Mouse (Mus musculus) CH12.LX (cell line): ENCODE measurements around the gene Olfr61. TPM values are rescaled to one million over a fixed set of nuclear protein-coding genes. Genes with fewer than 3 reads are reported as not detected.

Experiments used
- DNase-seq: peaks from one replicate; pipeline ENCODE4 v3.0.0-alpha.2; 2013; ENCODE audit errors: extremely low read depth
- H3K27ac ChIP-seq: 2 replicates; pipeline ENCODE4 v1.5.1; 2012; ENCODE audit warnings: low read depth, mild to moderate bottlenecking, control low read depth, moderate library complexity; ENCODE audit not compliant: insufficient read depth
- H3K27me3 ChIP-seq: replicated peaks from 2 replicates; pipeline ENCODE3; 2012; ENCODE audit warnings: inconsistent platforms
- H3K36me3 ChIP-seq, 2 experiments: replicated peaks in 1 of 2; 2 replicates each; pipeline versions ENCODE3 to v1.6.1; 2012; ENCODE audit warnings: inconsistent platforms in 1 of 2, low read length in 1 of 2, mild to moderate bottlenecking in 1 of 2, mixed read lengths in 1 of 2, moderate library complexity in 1 of 2; ENCODE audit not compliant: control insufficient read depth in 1 of 2, insufficient read depth in 1 of 2
- H3K4me1 ChIP-seq, 2 experiments: 2 replicates each; pipeline ENCODE4 v1.6.1; 2012; ENCODE audit warnings: inconsistent platforms in 1 of 2, moderate library complexity in 1 of 2; ENCODE audit not compliant: insufficient read depth in 2 of 2, control insufficient read depth in 1 of 2
- H3K4me2 ChIP-seq: 2 replicates; pipeline ENCODE4 v1.6.1; 2012; ENCODE audit warnings: low read depth, mild to moderate bottlenecking, control low read depth; ENCODE audit not compliant: poor library complexity, insufficient read depth, severe bottlenecking
- H3K4me3 ChIP-seq, 3 experiments: fragments of 150-350 bp in 1 of 3; sonication (generic) in 1 of 3; replicated peaks in 1 of 3; 2 replicates each; pipeline versions ENCODE3 to v1.5.1; 2011 to 2012; ENCODE audit warnings: low read depth in 2 of 3, low read length in 2 of 3, mild to moderate bottlenecking in 2 of 3, moderate library complexity in 2 of 3, control low read depth in 1 of 3, improper control_type of control experiment in 1 of 3, inconsistent platforms in 1 of 3, mixed read lengths in 1 of 3; ENCODE audit not compliant: poor library complexity in 1 of 3
- H3K79me2 ChIP-seq: replicated peaks from 2 replicates; pipeline ENCODE4 v1.6.1; 2012; ENCODE audit warnings: mild to moderate bottlenecking, moderate library complexity; ENCODE audit not compliant: control insufficient read depth, poor library complexity, insufficient read depth, severe bottlenecking; ENCODE audit errors: extremely low read depth
- H3K9ac ChIP-seq: 2 replicates; pipeline ENCODE4 v1.6.1; 2012; ENCODE audit warnings: low read depth, mild to moderate bottlenecking, control low read depth, moderate library complexity; ENCODE audit not compliant: insufficient read depth
- H3K9me3 ChIP-seq: replicated peaks from 2 replicates; pipeline ENCODE3; 2012; ENCODE audit warnings: low read length, inconsistent platforms, mixed read lengths
- IRF4 ChIP-seq: IDR thresholded peaks from 2 replicates; pipeline ENCODE4 v1.6.1; 2014; ENCODE audit warnings: low read depth, mild to moderate bottlenecking, inconsistent platforms, low read length, improper control_type of control experiment
- KAT2A ChIP-seq: IDR thresholded peaks from 2 replicates; pipeline ENCODE4 v1.6.1; 2012; ENCODE audit warnings: low read length, improper control_type of control experiment, inconsistent platforms; ENCODE audit not compliant: insufficient replicate concordance
- SMC3 ChIP-seq: IDR thresholded peaks from 2 replicates; pipeline ENCODE4 v1.6.1; 2011; ENCODE audit warnings: low read depth, low read length, improper control_type of control experiment
- UBTF ChIP-seq: IDR thresholded peaks from 2 replicates; pipeline ENCODE4 v1.6.1; 2012; ENCODE audit warnings: low read depth, mild to moderate bottlenecking, inconsistent platforms, low read length, improper control_type of control experiment, moderate library complexity
- dilution Hi-C: fragments of 300-500 bp; cut with MboI; formaldehyde crosslinking; loops from 2 replicates; pipeline ENCODE4 v1.14.3; 2020; ENCODE audit warnings: low sequenced_read_pairs; ENCODE audit not compliant: extremely low pct_unique_long_range_greater_than_20kb, extremely low pct_ligation_motif_present
- in situ Hi-C: fragments of 300-500 bp; cut with MboI; formaldehyde crosslinking; loops from 3 replicates; pipeline ENCODE4 v1.14.3; 2019; ENCODE audit warnings: low sequenced_read_pairs, low pct_ligation_motif_present, low pct_unique_long_range_greater_than_20kb, mixed read lengths
- polyA plus RNA-seq: library from polyadenylated mRNA; unstranded; fragments of >175 nt; gene quantifications from 2 replicates; pipeline ENCODE4 v1.2.1, GENCODE M21; 2012; ENCODE audit warnings: low read depth; ENCODE audit not compliant: insufficient read length
- total RNA-seq, 2 experiments: library from RNA; depleted of rRNA; stranded (reverse); fragments of 300-350 nt in 1 of 2; fragments of >200 nt in 1 of 2; gene quantifications; 2 replicates each; pipeline ENCODE4 v1.2.3; 2012 to 2014

Gene Olfr61
- total and polyA plus RNA-seq, 3 experiments: not detected

- peaks cover 30% of the 10 kb centered on the region for H3K27me3 ChIP-seq
- H3K9ac ChIP-seq: no peak within 1 kb of the TSS
- peaks cover 3% of the 10 kb centered on the region for H3K9me3 ChIP-seq
- no peaks in the 10 kb centered on the region for H3K79me2 ChIP-seq
- no peak for TF ChIP-seq KAT2A
- TF ChIP-seq SMC3: no peak
- TF ChIP-seq IRF4: no peak
- no peak for TF ChIP-seq UBTF
- TF ChIP-seq, all 38 proteins: peak for 0
- in situ Hi-C loops: no loop called here
- Histone ChIP-seq H3K4me2 (no peak within 1 kb of the TSS), H3K36me3 (no peaks in the 10 kb centered on the region), H3K4me1 (no peaks in the 10 kb centered on the region), H3K27ac (no peak within 1 kb of the TSS), H3K4me3 (no peak within 1 kb of the TSS)
- DNase-seq: no peak
- dilution Hi-C loops: no loop called here
These were observed 52.9 kb downstream of the Olfr61 start, which contains the start of gene Olfr45 for GRCm38 (mm10) chr7:140681651-140682050. Olfr45 (plus strand) TSS chr7:140681951.

Other genes starting within 250 kb of the Olfr61 start
- gene Olfr531, start 226.1 kb upstream of the Olfr61 start, total RNA-seq (2012; rRNA removed): not detected in 2 replicates
- not detected in 2 replicates for gene Olfr531, start 226.1 kb upstream of the Olfr61 start, total RNA-seq (2014; rRNA removed)
- gene Olfr531, start 226.1 kb upstream of the Olfr61 start, polyA plus RNA-seq: not detected in 2 replicates
- not detected in 2 replicates for gene Olfr532, start 207.3 kb upstream of the Olfr61 start, total RNA-seq (2012; rRNA removed)
- not detected in 2 replicates for gene Olfr532, start 207.3 kb upstream of the Olfr61 start, total RNA-seq (2014; rRNA removed)
- gene Olfr532, start 207.3 kb upstream of the Olfr61 start, polyA plus RNA-seq: not detected in 2 replicates
- not detected in 2 replicates for gene Olfr533, start 165.6 kb upstream of the Olfr61 start, total RNA-seq (2012; rRNA removed)
- gene Olfr533, start 165.6 kb upstream of the Olfr61 start, total RNA-seq (2014; rRNA removed): not detected in 2 replicates
- not detected in 2 replicates for gene Olfr533, start 165.6 kb upstream of the Olfr61 start, polyA plus RNA-seq
- gene Olfr535, start 144.8 kb upstream of the Olfr61 start, total RNA-seq (2012; rRNA removed): not detected in 2 replicates
- gene Olfr535, start 144.8 kb upstream of the Olfr61 start, total RNA-seq (2014; rRNA removed): not detected in 2 replicates
- not detected in 2 replicates for gene Olfr535, start 144.8 kb upstream of the Olfr61 start, polyA plus RNA-seq
- gene Olfr536, start 121.6 kb upstream of the Olfr61 start, total RNA-seq (2012; rRNA removed): not detected in 2 replicates
- not detected in 2 replicates for gene Olfr536, start 121.6 kb upstream of the Olfr61 start, total RNA-seq (2014; rRNA removed)
- gene Olfr536, start 121.6 kb upstream of the Olfr61 start, polyA plus RNA-seq: not detected in 2 replicates
- gene Olfr538, start 61.1 kb upstream of the Olfr61 start, total RNA-seq (2012; rRNA removed): not detected in 2 replicates
- not detected in 2 replicates for gene Olfr538, start 61.1 kb upstream of the Olfr61 start, total RNA-seq (2014; rRNA removed)
- not detected in 2 replicates for gene Olfr538, start 61.1 kb upstream of the Olfr61 start, polyA plus RNA-seq
- not detected in 2 replicates for gene Olfr46, start 27.7 kb upstream of the Olfr61 start, total RNA-seq (2012; rRNA removed)
- gene Olfr46, start 27.7 kb upstream of the Olfr61 start, total RNA-seq (2014; rRNA removed): not detected in 2 replicates
- not detected in 2 replicates for gene Olfr46, start 27.7 kb upstream of the Olfr61 start, polyA plus RNA-seq
- not detected in 2 replicates for gene Olfr53, start 17.5 kb downstream of the Olfr61 start, total RNA-seq (2012; rRNA removed)
- not detected in 2 replicates for gene Olfr53, start 17.5 kb downstream of the Olfr61 start, total RNA-seq (2014; rRNA removed)
- gene Olfr53, start 17.5 kb downstream of the Olfr61 start, polyA plus RNA-seq: not detected in 2 replicates
- gene Olfr539, start 31.0 kb downstream of the Olfr61 start, total RNA-seq (2012; rRNA removed): not detected in 2 replicates
- not detected in 2 replicates for gene Olfr539, start 31.0 kb downstream of the Olfr61 start, total RNA-seq (2014; rRNA removed)
- gene Olfr539, start 31.0 kb downstream of the Olfr61 start, polyA plus RNA-seq: not detected in 2 replicates
- gene Olfr45, start 53.0 kb downstream of the Olfr61 start, total RNA-seq (2012; rRNA removed): not detected in 2 replicates
- gene Olfr45, start 53.0 kb downstream of the Olfr61 start, total RNA-seq (2014; rRNA removed): not detected in 2 replicates
- not detected in 2 replicates for gene Olfr45, start 53.0 kb downstream of the Olfr61 start, polyA plus RNA-seq
- gene Olfr541, start 68.3 kb downstream of the Olfr61 start, total RNA-seq (2012; rRNA removed): not detected in 2 replicates
- not detected in 2 replicates for gene Olfr541, start 68.3 kb downstream of the Olfr61 start, total RNA-seq (2014; rRNA removed)
- gene Olfr541, start 68.3 kb downstream of the Olfr61 start, polyA plus RNA-seq: not detected in 2 replicates
- not detected in 2 replicates for gene Cyp2e1, start 134.8 kb downstream of the Olfr61 start, total RNA-seq (2012; rRNA removed)
- gene Cyp2e1, start 134.8 kb downstream of the Olfr61 start, total RNA-seq (2014; rRNA removed): not detected in 2 replicates
- gene Cyp2e1, start 134.8 kb downstream of the Olfr61 start, polyA plus RNA-seq: not detected in 2 replicates
- gene Syce1, start 158.9 kb downstream of the Olfr61 start, total RNA-seq (2012; rRNA removed): not detected in 2 replicates
- not detected in 2 replicates for gene Syce1, start 158.9 kb downstream of the Olfr61 start, total RNA-seq (2014; rRNA removed)
- gene Syce1, start 158.9 kb downstream of the Olfr61 start, polyA plus RNA-seq: not detected in 2 replicates
- 0.29 and 0.34 TPM in 2 replicates for gene Zfp941, start 193.2 kb downstream of the Olfr61 start, total RNA-seq (2012; rRNA removed)
- gene Zfp941, start 193.2 kb downstream of the Olfr61 start, total RNA-seq (2014; rRNA removed): not detected in 2 replicates
- gene Zfp941, start 193.2 kb downstream of the Olfr61 start, polyA plus RNA-seq: not detected in 2 replicates
- gene Urah, start 206.0 kb downstream of the Olfr61 start, total RNA-seq (2012; rRNA removed): not detected in 2 replicates
- gene Urah, start 206.0 kb downstream of the Olfr61 start, total RNA-seq (2014; rRNA removed): not detected in 2 replicates
- gene Urah, start 206.0 kb downstream of the Olfr61 start, polyA plus RNA-seq: not detected in 2 replicates
- not detected in 2 replicates for gene Scgb1c1, start 216.6 kb downstream of the Olfr61 start, total RNA-seq (2012; rRNA removed)
- gene Scgb1c1, start 216.6 kb downstream of the Olfr61 start, total RNA-seq (2014; rRNA removed): not detected in 2 replicates
- gene Scgb1c1, start 216.6 kb downstream of the Olfr61 start, polyA plus RNA-seq: not detected in 2 replicates
- gene Odf3, start 218.8 kb downstream of the Olfr61 start, total RNA-seq (2012; rRNA removed): not detected in 2 replicates
- gene Odf3, start 218.8 kb downstream of the Olfr61 start, total RNA-seq (2014; rRNA removed): not detected in 2 replicates
- gene Odf3, start 218.8 kb downstream of the Olfr61 start, polyA plus RNA-seq: not detected in 2 replicates
- not detected in 2 replicates for gene Gm45785, start 227.4 kb downstream of the Olfr61 start, total RNA-seq (2012; rRNA removed)
- gene Gm45785, start 227.4 kb downstream of the Olfr61 start, total RNA-seq (2014; rRNA removed): not detected in 2 replicates
- not detected in 2 replicates for gene Gm45785, start 227.4 kb downstream of the Olfr61 start, polyA plus RNA-seq
- gene Ric8a, start 228.0 kb downstream of the Olfr61 start, total RNA-seq (2012; rRNA removed): 66.5 and 80.9 TPM in 2 replicates
- 53.2 and 54.2 TPM in 2 replicates for gene Ric8a, start 228.0 kb downstream of the Olfr61 start, total RNA-seq (2014; rRNA removed)
- gene Ric8a, start 228.0 kb downstream of the Olfr61 start, polyA plus RNA-seq: 56.4 and 61.9 TPM in 2 replicates
- 13.8 and 16.7 TPM in 2 replicates for gene Bet1l, start 228.6 kb downstream of the Olfr61 start, total RNA-seq (2012; rRNA removed)
- 11.6 and 13.1 TPM in 2 replicates for gene Bet1l, start 228.6 kb downstream of the Olfr61 start, total RNA-seq (2014; rRNA removed)
- gene Bet1l, start 228.6 kb downstream of the Olfr61 start, polyA plus RNA-seq: 24.3 and 25.1 TPM in 2 replicates